Mouse (Mus musculus): ENCODE data around the gene Rfesd. TPM values are rescaled to one million over a fixed set of nuclear protein-coding genes. Genes with fewer than 3 reads are reported as not detected.

The Rfesd gene
- polyA plus RNA-seq, 1 experiment: 16.9 TPM

- no peak for TF ChIP-seq CTCF (IDR thresholded peaks at IDR 0.05; ENCODE audit: borderline replicate concordance, insufficient read depth, low read depth, low read length)
- TF ChIP-seq POLR2A (IDR thresholded peaks at IDR 0.05; ENCODE audit: borderline replicate concordance, insufficient read depth, low read length): no peak
- H3K4me3 ChIP-seq (replicated peaks; ENCODE audit: insufficient read depth, low read depth, low read length): peak within 1 kb of the TSS; percentile 73
- 17% methylated on average over 10 of the region's 10 CpGs for WGBS
- no peaks in the 10 kb centered on the region for H3K4me1 ChIP-seq (ENCODE audit: control insufficient read depth, insufficient read depth, low read length)
- H3K27me3 ChIP-seq (ENCODE audit: control insufficient read depth, insufficient read depth, low read length): no peaks in the 10 kb centered on the region
- no peak for DNase-seq
- peak within 1 kb of the TSS; percentile 84 for H3K27ac ChIP-seq (ENCODE audit: insufficient read depth, low read length)
Observed at GRCm38 (mm10) chr13:76056896-76057266, 38.4 kb upstream of the Rfesd start, which contains the start of gene Gpr150. TSS of gene Gpr150 (minus strand) at chr13:76056996.

- under 1% methylated on average over 34 of the region's 34 CpGs for WGBS
- peak; percentile 87 to 90 for DNase-seq
- Histone ChIP-seq H3K27ac (ENCODE audit: insufficient read depth, low read length) (peak overlapping the region; percentile 84), H3K4me3 (replicated peaks; ENCODE audit: insufficient read depth, low read depth, low read length) (peak overlapping the region; percentile 73), H3K4me1 (ENCODE audit: control insufficient read depth, insufficient read depth, low read length) (no peaks in the 10 kb centered on the region), H3K27me3 (ENCODE audit: control insufficient read depth, insufficient read depth, low read length) (no peaks in the 10 kb centered on the region)
- TF ChIP-seq POLR2A (IDR thresholded peaks at IDR 0.05; ENCODE audit: borderline replicate concordance, insufficient read depth, low read length) (peak; percentile 44; the same call in 1 of the 2 replicates), CTCF (IDR thresholded peaks at IDR 0.05; ENCODE audit: borderline replicate concordance, insufficient read depth, low read depth, low read length) (peak; percentile 10; the same call in 1 of the 2 replicates)
Observed at GRCm38 (mm10) chr13:76056261-76056724, 37.8 kb upstream of the Rfesd start.

GRCm38 (mm10) chr13:76055391-76056232 is 37.1 kb upstream of the Rfesd start:
- Histone ChIP-seq H3K4me1 (ENCODE audit: control insufficient read depth, insufficient read depth, low read length) (no peaks in the 10 kb centered on the region), H3K27me3 (ENCODE audit: control insufficient read depth, insufficient read depth, low read length) (no peaks in the 10 kb centered on the region), H3K4me3 (replicated peaks; ENCODE audit: insufficient read depth, low read depth, low read length) (peak overlapping the region; percentile 73), H3K27ac (ENCODE audit: insufficient read depth, low read length) (peak overlapping the region; percentile 84)
- DNase-seq: peak; percentile 77 to 80
- no peak for TF ChIP-seq CTCF (IDR thresholded peaks at IDR 0.05; ENCODE audit: borderline replicate concordance, insufficient read depth, low read depth, low read length)
- no peak for TF ChIP-seq POLR2A (IDR thresholded peaks at IDR 0.05; ENCODE audit: borderline replicate concordance, insufficient read depth, low read length)
- WGBS: under 1% methylated on average over 59 of the region's 59 CpGs

- H3K27ac ChIP-seq (ENCODE audit: insufficient read depth, low read length): no peak overlapping the region
- H3K27me3 ChIP-seq (ENCODE audit: control insufficient read depth, insufficient read depth, low read length): no peaks in the 10 kb centered on the region
- no peak for TF ChIP-seq POLR2A (IDR thresholded peaks at IDR 0.05; ENCODE audit: borderline replicate concordance, insufficient read depth, low read length)
- TF ChIP-seq CTCF (IDR thresholded peaks at IDR 0.05; ENCODE audit: borderline replicate concordance, insufficient read depth, low read depth, low read length): no peak
- H3K4me3 ChIP-seq (replicated peaks; ENCODE audit: insufficient read depth, low read depth, low read length): no peak overlapping the region
- DNase-seq: no peak
- H3K4me1 ChIP-seq (ENCODE audit: control insufficient read depth, insufficient read depth, low read length): no peaks in the 10 kb centered on the region
Observed at GRCm38 (mm10) chr13:76044971-76045370, 26.5 kb upstream of the Rfesd start.

- H3K4me3 ChIP-seq (replicated peaks; ENCODE audit: insufficient read depth, low read depth, low read length): no peak overlapping the region
- TF ChIP-seq POLR2A (IDR thresholded peaks at IDR 0.05; ENCODE audit: borderline replicate concordance, insufficient read depth, low read length) (no peak), CTCF (IDR thresholded peaks at IDR 0.05; ENCODE audit: borderline replicate concordance, insufficient read depth, low read depth, low read length) (no peak)
- no peaks in the 10 kb centered on the region for H3K27me3 ChIP-seq (ENCODE audit: control insufficient read depth, insufficient read depth, low read length)
Observed at GRCm38 (mm10) chr13:76042455-76042854, 23.9 kb upstream of the Rfesd start.

GRCm38 (mm10) chr13:76024588-76024987 is 6.1 kb upstream of the Rfesd start:
- Histone ChIP-seq H3K27me3 (ENCODE audit: control insufficient read depth, insufficient read depth, low read length) (no peaks in the 10 kb centered on the region), H3K4me1 (ENCODE audit: control insufficient read depth, insufficient read depth, low read length) (no peaks in the 10 kb centered on the region), H3K27ac (ENCODE audit: insufficient read depth, low read length) (no peak overlapping the region), H3K4me3 (replicated peaks; ENCODE audit: insufficient read depth, low read depth, low read length) (no peak overlapping the region)
- DNase-seq: no peak
- TF ChIP-seq POLR2A (IDR thresholded peaks at IDR 0.05; ENCODE audit: borderline replicate concordance, insufficient read depth, low read length) (no peak), CTCF (IDR thresholded peaks at IDR 0.05; ENCODE audit: borderline replicate concordance, insufficient read depth, low read depth, low read length) (no peak)
- 37% methylated on average over 3 of the region's 3 CpGs for WGBS

More at GRCm38 (mm10) chr13:76042455-76042854, 23.9 kb upstream of the Rfesd start:
- Histone ChIP-seq H3K27ac (ENCODE audit: insufficient read depth, low read length) (no peak overlapping the region), H3K4me1 (ENCODE audit: control insufficient read depth, insufficient read depth, low read length) (no peaks in the 10 kb centered on the region)
- DNase-seq: no peak
- 64% methylated on average over 1 of the region's 1 CpGs for WGBS

GRCm38 (mm10) chr13:76021782-76022181 is 3.3 kb upstream of the Rfesd start:
- H3K4me3 ChIP-seq (replicated peaks; ENCODE audit: insufficient read depth, low read depth, low read length): no peak overlapping the region
- no peak overlapping the region for H3K27ac ChIP-seq (ENCODE audit: insufficient read depth, low read length)
- 92% methylated on average over 2 of the region's 2 CpGs for WGBS
- DNase-seq: no peak
- H3K4me1 ChIP-seq (ENCODE audit: control insufficient read depth, insufficient read depth, low read length): no peaks in the 10 kb centered on the region; the same call in 1 of the 2 replicates
- H3K27me3 ChIP-seq (ENCODE audit: control insufficient read depth, insufficient read depth, low read length): no peaks in the 10 kb centered on the region
- TF ChIP-seq POLR2A (IDR thresholded peaks at IDR 0.05; ENCODE audit: borderline replicate concordance, insufficient read depth, low read length) (no peak), CTCF (IDR thresholded peaks at IDR 0.05; ENCODE audit: borderline replicate concordance, insufficient read depth, low read depth, low read length) (no peak)

Measured in cerebellum, adult 2 months (tissue).